Mouse (Mus musculus) neural tube, embryonic 15.5 days (tissue): ENCODE data around the gene Pomt2. TPM values are rescaled to one million over a fixed set of nuclear protein-coding genes. Genes with fewer than 3 reads are reported as not detected.

Experiments
- ATAC-seq: fragments of 200-750 bp; cut with Nextera tagmentation; 2 replicates; pipeline ENCODE4 v1.8.0; 2017; ENCODE audit warnings: mild to moderate bottlenecking, moderate TSS enrichment, moderate library complexity; ENCODE audit not compliant: low FRiP score
- H3K27ac ChIP-seq: fragments of 300-500 bp; sonication (generic); replicated peaks from 2 replicates; pipeline ENCODE4 v1.5.1; 2015; ENCODE audit warnings: mild to moderate bottlenecking, inconsistent platforms
- H3K27me3 ChIP-seq: fragments of 300-500 bp; sonication (generic); replicated peaks from 2 replicates; pipeline ENCODE4 v1.6.1; 2015; ENCODE audit warnings: inconsistent platforms
- H3K36me3 ChIP-seq: fragments of 300-500 bp; sonication (generic); 2 replicates; pipeline ENCODE4 v1.6.1; 2015; ENCODE audit warnings: inconsistent platforms
- H3K4me1 ChIP-seq: fragments of 300-500 bp; sonication (generic); 2 replicates; pipeline ENCODE4 v1.6.1; 2015; ENCODE audit warnings: inconsistent platforms
- H3K4me2 ChIP-seq: fragments of 300-500 bp; sonication (generic); 2 replicates; pipeline ENCODE4 v1.6.1; 2015; ENCODE audit warnings: inconsistent platforms, mild to moderate bottlenecking, moderate library complexity
- H3K4me3 ChIP-seq: fragments of 300-500 bp; sonication (generic); replicated peaks from 2 replicates; pipeline ENCODE4 v1.5.1; 2015; ENCODE audit warnings: mild to moderate bottlenecking, inconsistent platforms
- H3K9ac ChIP-seq: fragments of 300-500 bp; sonication (generic); replicated peaks from 2 replicates; pipeline ENCODE4 v1.6.1; 2015; ENCODE audit warnings: mild to moderate bottlenecking, inconsistent platforms
- H3K9me3 ChIP-seq: fragments of 300-500 bp; sonication (generic); replicated peaks from 2 replicates; pipeline ENCODE4 v1.6.1; 2016; ENCODE audit warnings: inconsistent platforms
- WGBS: fragments of 180-500 bp; shearing (Covaris S2); methylation state at CpG from one replicate; pipeline ENCODE4 v1.1.7; 2015; ENCODE audit warnings: mixed read lengths; 5-methylcytosine and 5-hydroxymethylcytosine counted together
- polyA plus RNA-seq: library from polyadenylated mRNA; unstranded; fragments of >200 nt; fragmentation: Nextera tagmentation; extraction: Ambion mirVana; gene quantifications from 2 replicates; pipeline ENCODE4 v1.2.1, GENCODE M21; 2015

Pomt2 gene
- polyA plus RNA-seq, 1 experiment from 2014 or later: 13.8 TPM

DNA sequence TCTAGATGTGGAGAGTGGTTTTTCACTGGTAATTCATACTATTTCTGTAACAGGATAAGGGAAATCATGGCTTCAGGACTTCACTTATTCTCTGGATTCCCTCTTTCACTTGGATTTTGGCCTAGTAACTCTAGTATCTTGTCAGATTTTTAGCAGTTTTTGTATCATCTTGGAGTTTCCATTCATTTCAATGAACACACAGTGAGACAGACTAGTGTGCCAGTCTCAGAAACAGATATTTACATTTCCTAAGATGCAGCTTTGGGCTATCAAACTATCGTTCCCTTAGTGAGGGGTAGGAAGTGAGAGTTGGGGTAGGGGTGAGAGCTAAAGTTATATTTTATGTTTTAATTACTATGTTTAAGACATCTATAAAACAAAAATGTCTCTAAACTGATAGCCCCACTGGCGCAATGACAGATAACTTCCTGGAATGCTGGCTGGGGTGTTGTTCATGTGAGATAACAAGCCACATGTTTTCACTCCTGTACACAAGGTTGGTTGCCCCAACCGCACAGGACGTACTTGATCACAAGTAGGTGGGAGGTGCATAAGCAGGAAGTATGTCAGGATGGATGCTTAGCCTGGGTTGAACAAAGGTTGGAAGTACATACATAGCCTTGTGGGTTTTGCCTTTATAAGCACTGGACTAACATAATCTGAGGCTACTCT, 25.7 kb downstream of the Pomt2 start:
- H3K4me2 ChIP-seq: no peak overlapping the region
- no peak overlapping the region for H3K9ac ChIP-seq
- H3K4me3 ChIP-seq: no peak overlapping the region
- no peaks in the 10 kb centered on the region for H3K27me3 ChIP-seq
- H3K9me3 ChIP-seq: no peaks in the 10 kb centered on the region
- no peak overlapping the region for H3K27ac ChIP-seq
- H3K36me3 ChIP-seq: peaks cover 39% of the 10 kb centered on the region
- no peak for ATAC-seq
- WGBS: 96% methylated on average over 4 of the region's 4 CpGs
- no peaks in the 10 kb centered on the region for H3K4me1 ChIP-seq

GRCm38 (mm10) chr12:87107357-87107977, 40.3 kb downstream of the Pomt2 start:
- Histone ChIP-seq H3K36me3 (peaks cover 33% of the 10 kb centered on the region), H3K4me1 (peaks cover 2% of the 10 kb centered on the region), H3K9me3 (no peaks in the 10 kb centered on the region), H3K27ac (no peak overlapping the region), H3K4me2 (no peak overlapping the region), H3K4me3 (no peak overlapping the region), H3K9ac (no peak overlapping the region), H3K27me3 (peaks cover 8% of the 10 kb centered on the region; the same call in 1 of the 2 replicates)
- WGBS: 40% methylated on average over 3 of the region's 3 CpGs
- peak; percentile 49; the same call in 1 of the 2 replicates for ATAC-seq

DNA sequence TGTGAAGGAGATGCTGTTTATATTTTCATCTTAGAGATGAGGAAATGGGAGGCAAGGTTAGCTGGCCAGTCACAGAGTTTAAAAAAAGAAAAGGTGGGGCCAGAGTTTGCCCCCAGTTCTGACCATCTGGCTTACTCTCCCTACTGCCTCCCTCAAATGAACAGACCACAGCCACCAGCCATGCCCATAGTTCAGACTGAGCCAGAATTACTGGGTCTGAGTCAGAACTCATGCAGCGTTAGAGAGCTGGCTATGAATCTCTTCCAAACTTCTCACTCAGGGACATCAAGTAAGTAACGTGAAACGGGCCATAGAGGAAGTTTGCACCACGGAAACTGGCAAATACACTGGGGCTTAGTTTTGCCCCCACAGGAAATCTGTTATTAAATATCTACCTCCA, 43.0 kb downstream of the Pomt2 start:
- 85% methylated on average over 4 of the region's 4 CpGs for WGBS
- Histone ChIP-seq H3K27ac (no peak overlapping the region), H3K9ac (no peak overlapping the region), H3K36me3 (peaks cover 16% of the 10 kb centered on the region), H3K4me1 (peaks cover 11% of the 10 kb centered on the region), H3K4me2 (no peak overlapping the region), H3K4me3 (no peak overlapping the region), H3K27me3 (peaks cover 30% of the 10 kb centered on the region), H3K9me3 (no peaks in the 10 kb centered on the region)
- no peak for ATAC-seq

DNA sequence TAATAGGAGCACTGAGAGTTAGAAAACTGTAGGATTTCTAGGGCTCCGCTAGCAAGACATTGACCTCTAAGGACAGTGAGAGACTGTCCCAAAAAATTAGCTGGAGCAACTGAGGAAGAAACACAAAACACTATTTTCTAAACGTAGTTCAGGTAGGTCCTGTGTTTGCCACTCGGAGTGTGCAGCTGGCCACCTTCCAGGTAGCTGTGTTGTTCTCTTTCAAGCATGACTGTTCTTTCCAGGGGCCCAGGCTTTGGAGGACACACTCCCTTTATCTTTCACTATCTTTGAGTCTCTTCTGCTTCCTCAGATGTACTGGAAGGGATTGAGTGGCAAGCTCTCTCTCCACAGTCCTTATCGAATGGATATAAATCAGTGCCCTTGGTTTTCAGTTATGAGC, 44.3 kb downstream of the Pomt2 start:
- ATAC-seq: no peak
- peaks cover 11% of the 10 kb centered on the region for H3K4me1 ChIP-seq
- WGBS: 97% methylated on average over 4 of the region's 4 CpGs

GRCm38 (mm10) chr12:87102165-87102631, 45.6 kb downstream of the Pomt2 start, which contains the start of gene Ngb:
Gene Ngb (minus strand): TSS chr12:87102539.
- 4% methylated on average over 32 of the region's 32 CpGs for WGBS
- H3K4me1 ChIP-seq: peaks cover 11% of the 10 kb centered on the region
- peak; percentile 68 for ATAC-seq
- H3K9ac ChIP-seq: peak within 1 kb of the TSS; percentile 18
- H3K9me3 ChIP-seq: no peaks in the 10 kb centered on the region
- peak within 1 kb of the TSS; percentile 41 for H3K4me3 ChIP-seq
- H3K36me3 ChIP-seq: no peaks in the 10 kb centered on the region
- H3K27ac ChIP-seq: no peak within 1 kb of the TSS
- H3K27me3 ChIP-seq: peaks cover 30% of the 10 kb centered on the region
- H3K4me2 ChIP-seq: peak within 1 kb of the TSS; percentile 80

More for the DNA sequence above, 44.3 kb downstream of the Pomt2 start:
- Histone ChIP-seq H3K9me3 (no peaks in the 10 kb centered on the region), H3K4me2 (no peak overlapping the region), H3K27me3 (peaks cover 30% of the 10 kb centered on the region), H3K4me3 (no peak overlapping the region), H3K9ac (no peak overlapping the region), H3K27ac (no peak overlapping the region), H3K36me3 (peaks cover 4% of the 10 kb centered on the region)

DNA sequence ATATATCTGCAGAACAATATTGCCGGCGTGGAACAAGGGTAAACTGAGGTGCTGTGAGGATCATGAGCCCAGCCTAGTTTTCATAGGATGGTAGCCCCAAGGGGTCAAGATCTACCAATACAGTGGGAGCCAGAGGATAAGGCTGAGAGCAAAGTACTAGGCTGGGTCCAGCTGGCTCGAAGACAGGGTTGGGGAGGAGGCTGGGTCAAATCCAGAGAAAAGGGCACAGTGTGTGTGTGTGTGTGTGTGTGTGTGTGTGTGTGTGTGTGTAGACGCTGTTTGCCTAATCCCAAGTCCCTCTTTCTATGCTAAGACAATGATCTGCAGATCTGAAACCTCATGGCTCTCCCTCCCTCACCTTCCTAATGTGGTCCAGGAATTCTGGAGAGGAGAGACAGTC, 47.4 kb downstream of the Pomt2 start:
- no peak overlapping the region for H3K9ac ChIP-seq
- 86% methylated on average over 4 of the region's 4 CpGs for WGBS
- H3K9me3 ChIP-seq: no peaks in the 10 kb centered on the region
- no peak overlapping the region for H3K27ac ChIP-seq
- peaks cover 11% of the 10 kb centered on the region for H3K4me1 ChIP-seq
- H3K27me3 ChIP-seq: peaks cover 30% of the 10 kb centered on the region
- no peak overlapping the region for H3K4me3 ChIP-seq
- no peak overlapping the region for H3K4me2 ChIP-seq
- ATAC-seq: no peak
- no peaks in the 10 kb centered on the region for H3K36me3 ChIP-seq

DNA sequence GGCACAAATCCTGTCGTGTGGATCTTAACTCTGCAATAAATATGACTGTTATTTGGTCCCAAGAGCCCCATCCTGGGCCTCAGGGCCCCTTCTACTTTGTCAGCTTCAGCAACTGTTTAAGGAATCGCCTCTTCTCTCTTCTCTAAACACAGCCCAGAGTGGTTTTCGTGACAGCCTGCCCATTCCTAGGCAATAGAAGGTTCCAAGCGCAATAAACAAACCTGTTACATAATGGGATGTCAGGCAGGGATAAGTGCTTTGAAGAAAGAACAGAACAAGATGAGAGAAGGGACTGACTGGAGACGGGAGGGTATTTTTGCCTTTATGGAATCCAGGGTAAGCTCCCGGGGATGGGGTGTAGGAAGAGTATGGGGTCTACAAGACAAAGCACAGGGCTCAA, 54.1 kb downstream of the Pomt2 start:
- no peak for ATAC-seq
- H3K27me3 ChIP-seq: no peaks in the 10 kb centered on the region
- H3K9ac ChIP-seq: no peak overlapping the region
- H3K9me3 ChIP-seq: no peaks in the 10 kb centered on the region
- no peak overlapping the region for H3K4me2 ChIP-seq
- 0 out of 2 replicates have a peak, but pooled peaks cover 3% of the 10 kb centered on the region for H3K4me1 ChIP-seq
- H3K4me3 ChIP-seq: no peak overlapping the region
- H3K27ac ChIP-seq: no peak overlapping the region
- peaks cover 10% of the 10 kb centered on the region; the same call in 1 of the 2 replicates for H3K36me3 ChIP-seq
- 63% methylated on average over 6 of the region's 6 CpGs for WGBS

GRCm38 (mm10) chr12:87093249-87093648, 54.5 kb downstream of the Pomt2 start:
- 76% methylated on average over 4 of the region's 4 CpGs for WGBS
- Histone ChIP-seq H3K9ac (no peak overlapping the region), H3K27me3 (no peaks in the 10 kb centered on the region), H3K4me3 (no peak overlapping the region), H3K9me3 (no peaks in the 10 kb centered on the region), H3K27ac (no peak overlapping the region), H3K4me1 (0 out of 2 replicates have a peak, but pooled peaks cover 3% of the 10 kb centered on the region), H3K4me2 (no peak overlapping the region), H3K36me3 (peaks cover 10% of the 10 kb centered on the region; the same call in 1 of the 2 replicates)
- ATAC-seq: no peak

GRCm38 (mm10) chr12:87091916-87092315, 55.9 kb downstream of the Pomt2 start:
- WGBS: 95% methylated on average over 2 of the region's 2 CpGs

DNA sequence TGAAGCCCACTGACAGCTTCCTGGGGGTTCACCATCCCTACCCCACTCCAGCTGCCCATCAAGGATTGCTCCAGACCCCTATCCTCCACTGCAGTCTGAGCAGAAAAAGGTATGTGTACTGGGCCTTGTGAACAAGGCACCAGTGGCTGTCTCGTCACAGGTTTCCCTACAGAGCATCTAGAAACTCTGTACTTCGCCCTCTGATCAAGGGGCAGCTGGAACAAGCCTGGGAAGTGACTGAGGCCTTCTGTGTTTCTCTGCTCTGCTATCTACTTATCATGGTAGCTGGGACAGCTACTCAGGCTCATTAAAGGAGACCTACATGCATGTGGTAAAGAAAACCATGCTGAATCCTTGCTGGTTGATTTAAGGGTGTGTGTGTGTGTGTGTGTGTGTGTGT, 58.1 kb downstream of the Pomt2 start:
- Histone ChIP-seq H3K9me3 (no peaks in the 10 kb centered on the region), H3K27me3 (no peaks in the 10 kb centered on the region), H3K27ac (no peak overlapping the region), H3K9ac (no peak overlapping the region), H3K4me2 (no peak overlapping the region), H3K36me3 (peaks cover 17% of the 10 kb centered on the region), H3K4me3 (no peak overlapping the region), H3K4me1 (0 out of 2 replicates have a peak, but pooled peaks cover 3% of the 10 kb centered on the region)
- WGBS: 66% methylated on average over 2 of the region's 2 CpGs
- ATAC-seq: no peak

More at GRCm38 (mm10) chr12:87091916-87092315, 55.9 kb downstream of the Pomt2 start:
- Histone ChIP-seq H3K9ac (no peak overlapping the region), H3K36me3 (peaks cover 13% of the 10 kb centered on the region; the same call in 1 of the 2 replicates), H3K27ac (no peak overlapping the region), H3K9me3 (no peaks in the 10 kb centered on the region), H3K4me2 (no peak overlapping the region), H3K4me3 (no peak overlapping the region), H3K27me3 (no peaks in the 10 kb centered on the region), H3K4me1 (0 out of 2 replicates have a peak, but pooled peaks cover 3% of the 10 kb centered on the region)
- ATAC-seq: no peak

GRCm38 (mm10) chr12:87089255-87089654, 58.5 kb downstream of the Pomt2 start:
- H3K27ac ChIP-seq: no peak overlapping the region
- H3K27me3 ChIP-seq: no peaks in the 10 kb centered on the region
- H3K36me3 ChIP-seq: peaks cover 21% of the 10 kb centered on the region
- 90% methylated on average over 4 of the region's 4 CpGs for WGBS
- ATAC-seq: no peak
- H3K4me3 ChIP-seq: no peak overlapping the region
- no peak overlapping the region for H3K9ac ChIP-seq
- 0 out of 2 replicates have a peak, but pooled peaks cover 3% of the 10 kb centered on the region for H3K4me1 ChIP-seq
- H3K4me2 ChIP-seq: no peak overlapping the region
- H3K9me3 ChIP-seq: no peaks in the 10 kb centered on the region

DNA sequence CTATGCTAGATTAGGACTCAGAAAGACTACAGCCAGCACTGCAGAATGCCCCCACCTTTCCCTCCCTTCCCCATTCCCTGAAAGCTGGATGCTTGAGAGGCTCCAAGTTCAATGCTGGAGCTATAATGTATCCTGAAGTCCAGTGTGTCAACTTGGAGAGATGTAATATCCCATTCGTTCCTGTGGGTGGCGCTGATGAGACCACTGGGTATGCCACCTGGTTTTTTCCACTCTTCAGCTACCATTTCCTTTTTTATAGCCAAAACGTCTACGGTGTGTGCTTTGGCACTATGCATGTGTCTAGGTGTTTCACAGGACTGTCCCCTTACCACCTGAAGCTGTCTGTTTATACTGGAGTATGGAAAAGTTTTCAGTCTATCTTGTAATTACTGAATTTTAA, 59.4 kb downstream of the Pomt2 start:
- 42% methylated on average over 4 of the region's 4 CpGs for WGBS
- Histone ChIP-seq H3K9me3 (no peaks in the 10 kb centered on the region), H3K36me3 (peaks cover 21% of the 10 kb centered on the region), H3K4me2 (no peak overlapping the region), H3K9ac (no peak overlapping the region), H3K4me1 (0 out of 2 replicates have a peak, but pooled peaks cover under 1% of the 10 kb centered on the region), H3K27ac (no peak overlapping the region), H3K27me3 (no peaks in the 10 kb centered on the region), H3K4me3 (no peak overlapping the region)
- no peak for ATAC-seq
